Mouse (Mus musculus) kidney, embryonic 14.5 days (tissue): ENCODE measurements at regions not wholly inside any gene's neighbourhood (a gene's known extent, or its start where the extent isn't known, plus 50 kb on each side); places are given as distances from the start of the nearest gene placed in this dataset.

ENCODE experiments used
- ATAC-seq: fragments of 200-750 bp; cut with Nextera tagmentation; 2 replicates; pipeline ENCODE4 v1.8.0; 2017; ENCODE audit warnings: moderate number of reproducible peaks, mild to moderate bottlenecking, moderate TSS enrichment, moderate library complexity; ENCODE audit not compliant: low FRiP score, low TSS enrichment
- H3K27ac ChIP-seq: fragments of 300-500 bp; sonication (generic); 2 replicates; pipeline ENCODE4 v1.5.1; 2014; ENCODE audit warnings: low read depth, mild to moderate bottlenecking, low read length, moderate library complexity, mixed read lengths
- H3K27me3 ChIP-seq: fragments of 300-500 bp; sonication (generic); 2 replicates; pipeline ENCODE4 v1.6.1; 2014; ENCODE audit warnings: mild to moderate bottlenecking, low read length; ENCODE audit not compliant: control insufficient read depth, insufficient read depth
- H3K36me3 ChIP-seq: fragments of 300-500 bp; sonication (generic); 2 replicates; pipeline ENCODE4 v1.6.1; 2014; ENCODE audit warnings: low read length, mixed read lengths; ENCODE audit not compliant: control insufficient read depth, insufficient read depth
- H3K4me1 ChIP-seq: fragments of 300-500 bp; sonication (generic); 2 replicates; pipeline ENCODE4 v1.6.1; 2014; ENCODE audit warnings: low read length, mixed read lengths; ENCODE audit not compliant: control insufficient read depth, insufficient read depth
- H3K4me2 ChIP-seq: fragments of 300-500 bp; sonication (generic); replicated peaks from 2 replicates; pipeline ENCODE4 v1.6.1; 2014; ENCODE audit warnings: low read depth, mild to moderate bottlenecking, low read length
- H3K4me3 ChIP-seq: fragments of 300-500 bp; sonication (generic); 2 replicates; pipeline ENCODE4 v1.5.1; 2014; ENCODE audit warnings: mild to moderate bottlenecking, low read length
- H3K9ac ChIP-seq: fragments of 300-500 bp; sonication (generic); 2 replicates; pipeline ENCODE4 v1.6.1; 2014; ENCODE audit warnings: low read depth, mild to moderate bottlenecking, low read length, moderate library complexity
- H3K9me3 ChIP-seq: fragments of 300-500 bp; sonication (generic); 2 replicates; pipeline ENCODE4 v1.6.1; 2016; ENCODE audit warnings: low read length; ENCODE audit not compliant: control insufficient read depth
- WGBS: fragments of 180-500 bp; shearing (Covaris S2); extraction: QIAGEN DNeasy Blood & Tissue Kit; methylation state at CpG from one replicate; pipeline ENCODE4 v1.1.7; 2014; 5-methylcytosine and 5-hydroxymethylcytosine counted together

DNA sequence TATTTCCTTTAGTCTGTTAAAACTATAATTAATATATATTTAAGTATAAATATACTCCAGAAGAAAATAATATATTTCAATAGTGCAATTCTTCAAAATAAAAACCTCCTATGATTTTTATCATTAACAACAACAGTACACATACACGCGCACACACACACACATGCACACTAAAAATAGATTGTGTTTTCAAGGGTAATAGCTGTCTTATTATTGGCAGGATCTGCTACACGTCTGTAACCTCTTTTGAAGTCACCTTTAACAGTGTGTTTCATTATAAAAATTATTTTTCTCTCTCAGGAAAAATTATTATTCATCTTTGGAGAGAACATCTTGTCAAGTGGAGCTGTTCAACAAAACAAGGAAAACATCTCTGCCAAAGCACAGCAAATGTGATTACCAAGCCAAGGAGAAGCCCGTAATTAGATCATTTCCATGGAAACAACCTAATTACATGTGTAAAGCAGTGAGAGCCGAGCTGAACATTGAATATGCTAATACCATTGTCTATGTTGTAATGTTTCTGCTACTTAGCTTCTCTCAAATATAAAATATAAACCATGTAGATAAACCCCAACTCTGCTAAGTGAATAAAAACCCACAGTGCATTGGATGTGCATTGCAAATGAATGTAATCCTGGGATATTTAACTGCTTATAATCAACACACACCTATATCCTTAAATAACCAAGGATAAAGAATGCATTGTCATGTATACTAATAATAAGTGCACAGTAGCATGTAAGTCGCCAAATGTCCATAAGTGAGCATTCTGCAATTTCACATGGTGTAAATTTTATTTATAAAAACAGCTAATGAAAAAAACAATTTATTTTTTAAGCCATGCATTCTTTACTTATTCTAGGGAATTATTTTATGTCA, 719.4 kb upstream of the Tbl1xr1 start:
- Histone ChIP-seq H3K27ac (no peak overlapping the region), H3K4me2 (no peak overlapping the region), H3K9me3 (no peaks in the 10 kb centered on the region), H3K9ac (no peak overlapping the region), H3K36me3 (no peaks in the 10 kb centered on the region), H3K4me1 (no peaks in the 10 kb centered on the region), H3K27me3 (no peaks in the 10 kb centered on the region), H3K4me3 (no peak overlapping the region)
- WGBS: 79% methylated on average over 6 of the region's 6 CpGs
- no peak for ATAC-seq

GRCm38 (mm10) chr3:21358068-21358467, 718.4 kb upstream of the Tbl1xr1 start:
- no peak overlapping the region for H3K9ac ChIP-seq
- H3K4me1 ChIP-seq: no peaks in the 10 kb centered on the region
- H3K4me3 ChIP-seq: no peak overlapping the region
- 82% methylated on average over 6 of the region's 6 CpGs for WGBS
- no peak overlapping the region for H3K4me2 ChIP-seq
- no peak for ATAC-seq
- no peaks in the 10 kb centered on the region for H3K9me3 ChIP-seq
- H3K36me3 ChIP-seq: no peaks in the 10 kb centered on the region
- no peaks in the 10 kb centered on the region for H3K27me3 ChIP-seq
- H3K27ac ChIP-seq: no peak overlapping the region

DNA sequence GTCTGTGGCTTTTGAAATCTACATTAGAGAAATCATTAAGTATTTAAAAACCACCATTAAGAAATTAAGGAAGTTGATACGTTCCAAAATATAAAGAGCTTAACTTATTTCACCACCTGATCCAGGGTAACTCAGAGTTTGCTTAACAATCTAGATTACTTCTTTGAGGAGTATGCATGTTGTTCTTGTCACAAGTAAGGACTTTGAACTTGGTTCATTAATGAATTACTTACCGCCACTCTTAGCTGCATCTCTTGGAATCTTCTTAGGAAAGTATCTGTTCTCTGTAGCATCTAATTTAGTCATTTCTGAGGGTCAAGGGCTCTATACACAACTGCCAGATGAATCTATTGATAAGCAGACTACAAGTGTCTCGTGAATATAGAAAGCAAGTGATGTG, 715.4 kb upstream of the Tbl1xr1 start:
- WGBS: 88% methylated on average over 3 of the region's 3 CpGs
- H3K27ac ChIP-seq: no peak overlapping the region

DNA sequence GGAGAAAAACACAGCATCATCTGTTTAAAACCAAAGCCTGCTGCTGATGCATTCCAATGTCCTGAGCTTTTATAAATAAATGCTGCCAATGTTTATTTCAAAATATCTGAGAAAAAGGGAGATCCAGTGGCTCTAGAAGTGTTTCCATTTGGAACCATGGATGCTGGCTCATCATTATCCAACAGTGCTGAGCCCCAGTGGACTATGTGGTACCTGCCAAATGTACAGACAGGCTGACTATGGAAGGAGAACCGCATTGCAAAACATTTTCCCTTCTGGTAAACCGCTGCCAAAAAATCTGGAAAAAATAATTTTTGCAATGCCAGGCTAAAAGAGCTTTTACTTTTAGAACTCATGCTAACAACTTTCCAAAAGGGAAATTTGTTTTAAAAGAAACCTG, 696.6 kb upstream of the Tbl1xr1 start:
- H3K27me3 ChIP-seq: no peaks in the 10 kb centered on the region
- H3K27ac ChIP-seq: no peak overlapping the region
- 89% methylated on average over 2 of the region's 2 CpGs for WGBS
- no peak overlapping the region for H3K4me3 ChIP-seq
- H3K4me1 ChIP-seq: no peaks in the 10 kb centered on the region
- no peaks in the 10 kb centered on the region for H3K36me3 ChIP-seq
- no peak for ATAC-seq
- H3K9me3 ChIP-seq: no peaks in the 10 kb centered on the region
- H3K9ac ChIP-seq: no peak overlapping the region
- no peak overlapping the region for H3K4me2 ChIP-seq

More for the DNA sequence above, 715.4 kb upstream of the Tbl1xr1 start:
- Histone ChIP-seq H3K4me2 (no peak overlapping the region), H3K4me1 (no peaks in the 10 kb centered on the region), H3K9me3 (no peaks in the 10 kb centered on the region), H3K4me3 (no peak overlapping the region), H3K36me3 (no peaks in the 10 kb centered on the region), H3K9ac (no peak overlapping the region), H3K27me3 (no peaks in the 10 kb centered on the region)
- ATAC-seq: no peak

GRCm38 (mm10) chr3:21381072-21381471, 695.4 kb upstream of the Tbl1xr1 start:
- Histone ChIP-seq H3K27me3 (no peaks in the 10 kb centered on the region), H3K4me1 (no peaks in the 10 kb centered on the region), H3K4me3 (no peak overlapping the region), H3K27ac (no peak overlapping the region), H3K36me3 (no peaks in the 10 kb centered on the region), H3K9ac (no peak overlapping the region), H3K4me2 (no peak overlapping the region), H3K9me3 (no peaks in the 10 kb centered on the region)
- no peak for ATAC-seq
- 82% methylated on average over 3 of the region's 3 CpGs for WGBS

- no peak for ATAC-seq
- Histone ChIP-seq H3K4me2 (no peak overlapping the region), H3K27me3 (no peaks in the 10 kb centered on the region), H3K4me1 (no peaks in the 10 kb centered on the region), H3K27ac (no peak overlapping the region), H3K9me3 (no peaks in the 10 kb centered on the region), H3K4me3 (no peak overlapping the region), H3K36me3 (no peaks in the 10 kb centered on the region), H3K9ac (no peak overlapping the region)
- WGBS: 87% methylated on average over 2 of the region's 2 CpGs
These were observed 672.9 kb upstream of the Tbl1xr1 start for GRCm38 (mm10) chr3:21403551-21403950.

DNA sequence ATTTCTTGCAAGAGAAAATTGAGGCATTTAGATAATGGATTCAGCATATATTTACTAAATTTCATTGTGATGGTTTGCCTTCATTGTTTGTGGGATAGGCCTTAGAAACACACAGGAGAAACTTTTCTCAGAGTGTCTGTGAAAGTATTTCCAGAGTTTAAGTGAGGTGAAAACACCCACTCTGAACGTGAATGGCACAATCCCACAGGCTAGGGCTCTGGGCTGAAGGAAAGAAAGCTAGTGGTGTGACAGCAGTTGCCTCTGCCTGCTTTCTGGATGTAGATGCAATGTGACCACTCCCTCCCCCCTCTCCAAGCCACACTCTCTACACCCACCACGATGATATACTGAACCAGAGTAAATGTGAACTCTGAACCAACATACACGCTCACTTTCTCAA, 672.4 kb upstream of the Tbl1xr1 start:
- Histone ChIP-seq H3K9ac (no peak overlapping the region), H3K36me3 (no peaks in the 10 kb centered on the region), H3K9me3 (no peaks in the 10 kb centered on the region), H3K4me2 (no peak overlapping the region), H3K4me3 (no peak overlapping the region), H3K4me1 (no peaks in the 10 kb centered on the region), H3K27me3 (no peaks in the 10 kb centered on the region), H3K27ac (no peak overlapping the region)
- WGBS: 68% methylated on average over 3 of the region's 3 CpGs
- no peak for ATAC-seq

- H3K4me1 ChIP-seq: no peaks in the 10 kb centered on the region
- no peaks in the 10 kb centered on the region for H3K36me3 ChIP-seq
- H3K27ac ChIP-seq: no peak overlapping the region
- H3K4me3 ChIP-seq: no peak overlapping the region
- no peak overlapping the region for H3K4me2 ChIP-seq
- H3K9me3 ChIP-seq: no peaks in the 10 kb centered on the region
- ATAC-seq: no peak
- WGBS: 88% methylated on average over 5 of the region's 5 CpGs
- no peaks in the 10 kb centered on the region for H3K27me3 ChIP-seq
- H3K9ac ChIP-seq: no peak overlapping the region
These were observed 669.4 kb upstream of the Tbl1xr1 start for GRCm38 (mm10) chr3:21407077-21407476.

GRCm38 (mm10) chr3:21412010-21412409, 664.4 kb upstream of the Tbl1xr1 start:
- Histone ChIP-seq H3K27me3 (no peaks in the 10 kb centered on the region), H3K4me2 (no peak overlapping the region), H3K4me1 (no peaks in the 10 kb centered on the region), H3K4me3 (no peak overlapping the region), H3K9me3 (no peaks in the 10 kb centered on the region), H3K9ac (no peak overlapping the region), H3K36me3 (no peaks in the 10 kb centered on the region), H3K27ac (no peak overlapping the region)
- ATAC-seq: no peak
- WGBS: 86% methylated on average over 2 of the region's 2 CpGs
